Mouse (Mus musculus) lung, adult 2 months (tissue): ENCODE measurements around the gene Ctsc.

Experiments used
- CTCF ChIP-seq: fragments of 200-500 bp; IDR thresholded peaks from 2 replicates; pipeline ENCODE4 v1.5.1; 2011; ENCODE audit warnings: mild to moderate bottlenecking, low read length, control low read depth; ENCODE audit not compliant: insufficient read depth
- POLR2A ChIP-seq: fragments of 200-500 bp; IDR thresholded peaks from 2 replicates; pipeline ENCODE4 v1.6.1; 2011; ENCODE audit warnings: low read depth, mild to moderate bottlenecking, control low read depth, low read length, borderline replicate concordance; ENCODE audit errors: extremely low read depth

DNA sequence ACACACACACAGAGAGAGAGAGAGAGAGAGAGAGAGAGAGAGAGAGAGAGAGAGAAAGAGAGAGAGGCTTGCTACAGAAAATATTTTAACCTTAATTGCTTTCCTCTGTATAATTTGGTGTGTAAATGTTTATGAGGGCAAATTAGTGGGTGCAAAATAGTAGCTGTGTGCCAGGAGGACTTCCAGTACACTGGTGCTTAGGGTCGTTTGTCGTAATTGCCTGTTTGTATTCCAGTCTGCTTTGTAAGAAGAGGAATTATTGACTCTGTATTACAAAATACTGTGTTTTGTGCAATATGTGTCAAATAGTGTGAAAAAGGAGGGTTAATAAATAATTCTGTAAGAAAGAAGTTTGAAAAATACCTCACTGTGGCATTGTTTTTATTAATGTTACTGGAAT lies 13.2 kb downstream of the Ctsc start:
- TF ChIP-seq CTCF = no peak
- no peak for TF ChIP-seq POLR2A
